Comparison of ENCODE assay signal across 21 mouse cellular contexts in genomic region chr2:61247336-61247735, GRCm38 (mm10).
DNase-seq lines count a peak whose midpoint lies in the region; ATAC-seq and TF ChIP-seq lines count a peak whose summit lies in the region.
"Had no signal": no experiment of that assay in that cellular context is flagged by ENCODE, and none has a peak within 500 bp of the region (broad histone marks: within the 10 kb centered on the region; RNA-seq: fewer than 3 reads in every experiment).

No protein-coding gene starts in this region.

- H3K36me3 ChIP-seq in neural tube, embryonic 13.5 days = no peaks in the 10 kb centered on the region
- no peaks in the 10 kb centered on the region for H3K36me3 ChIP-seq in myocyte (ENCODE audit: control insufficient read depth, insufficient read depth)
- H3K36me3 ChIP-seq: embryonic facial prominence, embryonic 15.5 days; heart, embryonic 10.5 days; hindbrain, embryonic 12.5 days had no signal

- H3K4me1 ChIP-seq in neural tube, embryonic 13.5 days (replicated peaks) = peaks cover 8% of the 10 kb centered on the region

- DNase-seq in gastrocnemius, adult 2 months = no peak
- no peak for DNase-seq in gastrocnemius, adult 8-10 months (ENCODE audit: low spot score in 2 of 2)
- DNase-seq in neural tube, embryonic 10.5 days (ENCODE audit: extremely low spot score, low spot score) = no peak
- peak; percentile 30 for DNase-seq in fibroblast of lung, adult 2 months (ENCODE audit: low read depth)
- no peak for DNase-seq in thymus, adult 18-20 months
- no peak for DNase-seq in right cerebral cortex, adult 2 months (ENCODE audit: low spot score in 2 of 2)
- DNase-seq: adrenal gland, postnatal 14 days; cerebellum, adult 18-20 months; cerebellum, adult 9-11 months; cerebellum, postnatal 36 days; forebrain, postnatal 0 days; gastrocnemius, postnatal 10 days; heart, postnatal 4 days had no signal

- no peaks in the 10 kb centered on the region for H3K79me2 ChIP-seq in myocyte (ENCODE audit: control insufficient read depth, insufficient read depth)

- no peaks in the 10 kb centered on the region for H3K9me3 ChIP-seq in neural tube, embryonic 13.5 days
- H3K9me3 ChIP-seq: embryonic facial prominence, embryonic 15.5 days; forebrain, embryonic 13.5 days; heart, embryonic 10.5 days; hindbrain, embryonic 12.5 days had no signal

- H3K9ac ChIP-seq in neural tube, embryonic 13.5 days = no peak overlapping the region
- H3K9ac ChIP-seq: embryonic facial prominence, embryonic 15.5 days; forebrain, embryonic 13.5 days; forebrain, postnatal 0 days; hindbrain, embryonic 12.5 days had no signal

- ATAC-seq in neural tube, embryonic 13.5 days (ENCODE audit: low read depth) = no peak
- ATAC-seq: forebrain, embryonic 13.5 days; forebrain, postnatal 0 days; hindbrain, embryonic 16.5 days had no signal

- H3K4me3 ChIP-seq in gastrocnemius, adult 2 months = no peak overlapping the region
- H3K4me3 ChIP-seq in neural tube, embryonic 13.5 days = no peak overlapping the region
- no peak overlapping the region for H3K4me3 ChIP-seq in myocyte
- H3K4me3 ChIP-seq: embryonic facial prominence, embryonic 15.5 days; forebrain, embryonic 13.5 days; heart, embryonic 10.5 days; hindbrain, embryonic 12.5 days had no signal

- H3K27ac ChIP-seq in gastrocnemius, adult 2 months = peak overlapping the region; percentile 10
- peak overlapping the region; percentile 13; the same call in 1 of the 2 replicates for H3K27ac ChIP-seq in neural tube, embryonic 13.5 days (replicated peaks)
- H3K27ac ChIP-seq: embryonic facial prominence, embryonic 15.5 days; forebrain, embryonic 13.5 days; hindbrain, embryonic 12.5 days had no signal

- no peak for TF ChIP-seq CTCF in gastrocnemius, adult 2 months (IDR thresholded peaks at IDR 0.05)

- TF ChIP-seq POLR2A in myocyte (IDR thresholded peaks at IDR 0.05; ENCODE audit: insufficient read length, low read depth) = no peak

- WGBS in neural tube, embryonic 13.5 days = 29% methylated on average over 2 of the region's 2 CpGs

- H3K4me2 ChIP-seq in neural tube, embryonic 13.5 days = no peak overlapping the region
- peak overlapping the region; percentile 62 for H3K4me2 ChIP-seq in myocyte (ENCODE audit: low read depth)
- H3K4me2 ChIP-seq: embryonic facial prominence, embryonic 15.5 days; forebrain, embryonic 13.5 days; hindbrain, embryonic 12.5 days had no signal

- H3K27me3 ChIP-seq in neural tube, embryonic 13.5 days = no peaks in the 10 kb centered on the region
- no peaks in the 10 kb centered on the region for H3K27me3 ChIP-seq in myocyte (ENCODE audit: control insufficient read depth, insufficient read depth, insufficient read length)
- H3K27me3 ChIP-seq: CH12.LX; embryonic facial prominence, embryonic 15.5 days; hindbrain, embryonic 12.5 days had no signal

- H3ac ChIP-seq in myocyte (ENCODE audit: control insufficient read depth, insufficient read length) = no peak overlapping the region

- intact Hi-C loops in gastrocnemius, adult 2 months (cut with DNase I) = no loop called here

TF ChIP-seq in myocyte, 11 proteins besides CTCF, POLR2A, EP300 and RAD21:
- TF ChIP-seq CEBPB (IDR thresholded peaks at IDR 0.05; ENCODE audit: insufficient read depth, poor library complexity, severe bottlenecking) (no peak), TCF12 (IDR thresholded peaks at IDR 0.05; ENCODE audit: insufficient read depth, poor library complexity, severe bottlenecking) (peak; percentile 33), MYOD1 (IDR thresholded peaks at IDR 0.05; ENCODE audit: control insufficient read depth in 1 of 3, insufficient read length in 2 of 3, low read depth in 2 of 3) (peak; percentile 39 to 49 (median 47)), TCF3 (IDR thresholded peaks at IDR 0.05; ENCODE audit: insufficient read length, low read depth) (no peak)
